Mouse (Mus musculus) layer of hippocampus, adult 9-10 months (tissue): Measurements from ENCODE around the gene Bex3.
"Not testable (repeated sequence)": the region's sequence is repeated elsewhere in the genome, so short reads cannot be mapped to it uniquely, and the experiment has no call there.

ENCODE experiments used
- DNase-seq: peaks from one replicate; pipeline ENCODE4 v3.0.0; 2022; ENCODE audit warnings: low spot score

Bex3 gene

GRCm38 (mm10) chrX:136269743-136270392 lies at the start of gene Bex3:
TSS of gene Bex3 (plus strand) at chrX:136270253.
- not testable (repeated sequence) for DNase-seq

DNA sequence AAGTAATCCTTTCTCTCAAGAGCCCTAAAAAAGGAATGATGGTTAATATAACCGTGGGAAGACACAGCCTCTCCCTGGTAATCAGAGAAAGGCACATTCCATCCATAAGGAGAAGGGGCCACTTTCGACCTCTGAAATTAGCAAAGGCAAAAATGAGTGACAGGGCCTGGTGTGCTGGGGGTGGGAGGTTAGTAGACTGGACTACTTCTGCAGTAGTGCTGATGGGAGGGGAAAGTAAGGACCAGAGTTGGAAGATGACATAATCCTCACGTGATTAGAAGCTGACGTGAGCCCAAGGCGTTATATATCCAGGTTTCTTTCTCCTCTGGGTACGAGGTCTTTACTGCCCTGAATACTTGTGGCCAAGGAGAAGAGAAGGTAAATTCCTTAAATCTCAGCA lies 46.3 kb upstream of the Bex3 start:
- no peak for DNase-seq

DNA sequence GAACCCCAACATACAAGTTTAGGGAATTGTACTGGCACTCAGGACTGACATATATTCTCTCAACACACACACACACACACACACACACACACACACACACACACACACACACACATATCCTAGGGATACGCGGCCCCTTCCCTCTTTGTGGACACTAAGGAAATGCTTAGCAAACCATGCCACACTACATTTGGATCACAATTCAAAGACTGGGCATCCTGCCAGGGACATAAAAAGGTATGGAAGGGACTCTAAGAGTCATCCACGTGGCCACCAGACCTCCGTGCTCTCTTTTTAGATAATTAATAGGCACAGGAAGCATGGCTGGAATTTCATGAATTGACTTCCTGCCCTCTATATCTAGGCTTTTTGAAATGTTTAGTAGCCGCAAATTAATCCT lies 42.3 kb upstream of the Bex3 start:
- DNase-seq, result no peak

DNA sequence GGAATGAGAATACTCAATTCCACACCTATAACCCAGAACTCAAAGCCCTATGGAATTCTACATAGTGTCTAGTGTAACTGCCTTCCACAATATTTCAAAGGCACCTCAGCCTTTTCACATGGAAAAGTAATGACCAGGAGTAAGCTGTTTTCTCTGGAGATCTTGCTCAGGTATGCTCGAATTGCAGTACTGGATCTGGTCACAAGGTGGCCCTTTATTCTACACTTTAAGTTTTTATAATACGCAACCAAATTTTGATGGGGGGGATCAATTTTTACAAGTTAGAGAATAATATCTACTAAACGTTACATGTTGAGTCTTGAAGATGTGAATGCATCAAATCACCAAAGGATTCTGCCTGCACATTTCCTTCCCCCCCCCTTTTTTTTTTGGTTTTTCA lies 31.9 kb upstream of the Bex3 start:
- DNase-seq, result peak; percentile 39

GRCm38 (mm10) chrX:136243181-136243580 lies 26.9 kb upstream of the Bex3 start:
- no peak for DNase-seq

DNA sequence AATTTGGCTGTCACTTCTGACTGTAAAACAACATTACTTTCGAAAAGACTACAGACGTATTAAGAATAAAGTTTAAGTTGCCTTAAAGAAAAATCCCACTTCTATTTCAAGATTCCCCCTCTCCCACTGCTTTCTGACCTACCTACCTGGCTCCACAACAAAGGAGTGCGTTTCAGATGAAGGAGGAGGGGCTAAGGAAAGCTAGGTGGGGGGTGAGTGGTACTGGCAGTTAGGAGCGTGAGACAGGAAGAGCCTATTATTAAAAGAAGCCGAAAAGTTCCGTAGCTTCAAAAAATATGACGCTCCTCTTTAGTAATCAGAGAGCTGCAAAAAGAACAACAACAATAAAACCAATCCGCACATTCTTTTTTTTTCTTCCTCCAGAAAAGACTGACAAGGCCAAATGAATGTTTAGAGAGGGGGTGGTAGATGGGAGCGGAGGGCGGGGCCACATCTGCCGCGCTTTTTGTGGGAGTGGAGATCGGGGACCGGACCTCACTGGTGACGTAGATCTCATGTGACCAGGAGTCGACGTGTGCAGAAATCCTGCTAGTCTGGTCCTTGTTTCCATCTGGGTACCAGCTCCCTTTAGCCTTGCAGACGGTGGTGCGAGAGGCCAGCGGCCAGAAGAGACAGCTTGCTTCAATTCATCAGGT lies 25.4 kb upstream of the Bex3 start, which contains the start of gene Tceal9:
Tceal9 (plus strand) TSS at position 506 of the 656 bp plus-strand sequence.
- peak; percentile 46 for DNase-seq

GRCm38 (mm10) chrX:136245521-136246071 lies 24.5 kb upstream of the Bex3 start:
- no peak for DNase-seq

- DNase-seq, result no peak
Observed at GRCm38 (mm10) chrX:136248811-136249210, 21.2 kb upstream of the Bex3 start.

DNA sequence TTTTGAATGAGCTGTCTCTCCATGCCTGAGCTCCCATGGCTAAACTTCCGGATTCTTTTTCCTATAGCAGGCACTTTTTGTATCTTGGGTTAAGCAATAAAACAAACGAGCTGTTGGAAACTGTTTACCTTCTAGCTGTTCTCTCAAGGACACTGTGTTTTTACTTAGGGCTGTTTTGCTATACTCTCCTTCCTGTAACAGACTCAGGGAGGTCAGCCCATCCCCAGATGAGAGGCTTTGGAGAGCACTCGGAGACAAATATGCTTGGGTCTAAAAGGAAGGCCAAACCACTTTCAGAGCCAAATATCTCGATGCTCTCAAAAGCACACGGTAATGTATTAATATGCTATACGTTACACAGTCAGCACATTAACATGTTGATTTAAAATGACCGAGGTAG lies 20.4 kb upstream of the Bex3 start:
- DNase-seq, result no peak

DNA sequence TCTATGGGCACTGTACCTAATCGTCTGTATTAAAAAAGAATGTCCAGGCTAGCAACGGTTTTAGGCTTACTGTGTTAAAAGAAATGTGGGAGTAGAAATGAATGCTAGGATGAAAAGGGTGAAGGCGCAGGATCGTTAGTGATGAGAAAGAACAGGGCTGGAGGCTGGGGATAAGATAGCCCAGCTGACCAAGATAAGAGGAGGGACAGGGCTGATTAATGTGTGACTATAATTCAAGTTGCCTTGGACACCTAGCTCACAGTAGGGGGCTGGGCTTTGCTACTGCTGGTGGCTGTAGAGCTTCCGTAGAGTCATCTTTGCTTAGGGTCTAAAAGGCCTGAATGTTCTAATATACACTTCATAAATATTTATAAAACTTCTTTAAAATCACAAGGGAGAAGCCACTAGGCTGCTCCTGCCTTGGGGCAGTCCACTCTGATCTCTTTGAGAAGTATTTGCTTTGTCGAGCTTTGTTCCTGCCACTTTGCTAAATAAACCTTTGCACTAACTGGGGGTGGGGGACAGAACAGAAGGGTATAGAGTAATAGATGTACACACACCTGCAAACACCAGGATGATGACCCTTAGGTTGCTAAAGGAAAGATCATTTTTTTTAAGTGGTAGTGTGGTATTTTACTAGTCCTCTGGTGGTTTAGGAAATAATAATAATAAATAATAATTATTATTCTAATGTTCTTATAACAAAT lies 17.9 kb upstream of the Bex3 start:
- no peak for DNase-seq

DNA sequence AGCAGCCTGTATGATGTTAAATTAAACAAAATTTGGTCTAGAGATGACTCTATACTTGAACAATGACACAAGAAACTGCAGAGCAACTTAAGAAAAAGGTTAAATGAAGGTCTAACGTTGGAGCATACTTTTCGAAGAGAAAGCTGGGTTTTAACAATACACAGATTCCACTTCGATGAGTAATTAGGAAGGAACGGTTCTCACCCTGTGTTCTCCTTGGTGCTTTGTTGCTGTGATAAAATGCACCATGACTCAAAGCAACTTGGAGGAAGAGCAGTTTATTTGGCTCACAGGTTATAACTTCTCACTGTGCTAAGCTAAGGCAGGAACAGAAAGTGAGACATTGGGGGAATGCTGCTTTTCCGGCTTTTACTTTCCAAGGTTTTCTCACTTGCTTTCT lies 2.3 kb upstream of the Bex3 start:
- no peak for DNase-seq

DNA sequence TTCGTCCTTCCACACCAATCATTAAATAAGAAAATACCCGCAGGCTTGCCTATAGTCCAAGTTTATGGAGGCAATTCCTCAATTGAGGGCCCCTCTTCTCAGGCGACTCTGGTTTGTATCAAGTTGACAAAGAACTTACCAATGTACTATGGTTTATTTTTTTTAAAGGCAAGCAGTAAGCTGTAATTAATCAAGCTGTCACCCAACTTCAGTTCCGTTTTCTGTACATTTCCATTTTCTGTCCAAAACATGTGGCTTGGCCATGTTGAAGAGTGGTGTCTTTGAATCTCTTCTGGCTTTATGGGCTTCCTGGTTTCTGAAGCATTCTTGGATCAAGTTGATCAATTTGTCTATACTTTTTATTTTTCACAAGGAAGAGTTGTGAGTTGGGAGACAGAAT lies 1.9 kb upstream of the Bex3 start:
- no peak for DNase-seq

DNA sequence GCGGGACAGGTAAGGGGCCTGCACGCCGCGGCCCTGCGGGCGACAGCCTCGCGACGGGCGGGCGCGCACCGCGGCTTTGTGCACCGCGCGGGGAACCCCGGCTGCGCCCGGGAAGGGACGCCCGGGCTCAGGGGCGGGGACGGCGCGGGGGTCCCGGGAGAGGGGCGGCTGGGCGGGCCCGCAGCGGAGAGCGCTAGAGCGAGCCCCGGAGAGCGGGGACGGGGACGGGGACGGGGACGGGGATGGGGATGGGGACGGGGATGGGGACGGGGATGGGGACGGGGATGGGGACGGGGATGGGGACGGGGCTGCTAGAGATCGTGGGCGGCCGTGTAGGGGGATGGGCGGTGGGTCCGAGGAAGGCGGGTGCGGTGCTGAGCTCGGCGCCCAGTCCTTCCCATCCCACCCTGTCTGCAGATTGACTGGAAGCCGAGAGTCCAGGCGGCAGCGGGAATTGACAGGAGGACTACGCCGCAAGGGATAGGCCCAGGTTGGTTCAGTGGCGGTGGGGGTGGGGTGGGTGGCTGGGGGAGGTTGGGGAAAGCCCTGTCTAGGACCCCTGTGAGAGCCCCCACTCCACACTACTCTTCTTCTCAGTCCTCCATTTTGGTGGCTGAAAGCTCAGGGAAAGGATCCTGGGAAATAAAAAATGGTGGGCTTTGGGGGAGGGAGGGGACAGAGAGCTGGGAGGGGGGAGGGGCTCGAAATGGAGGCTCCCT lies 499 bp downstream of the Bex3 start:
- not testable (repeated sequence) for DNase-seq

DNA sequence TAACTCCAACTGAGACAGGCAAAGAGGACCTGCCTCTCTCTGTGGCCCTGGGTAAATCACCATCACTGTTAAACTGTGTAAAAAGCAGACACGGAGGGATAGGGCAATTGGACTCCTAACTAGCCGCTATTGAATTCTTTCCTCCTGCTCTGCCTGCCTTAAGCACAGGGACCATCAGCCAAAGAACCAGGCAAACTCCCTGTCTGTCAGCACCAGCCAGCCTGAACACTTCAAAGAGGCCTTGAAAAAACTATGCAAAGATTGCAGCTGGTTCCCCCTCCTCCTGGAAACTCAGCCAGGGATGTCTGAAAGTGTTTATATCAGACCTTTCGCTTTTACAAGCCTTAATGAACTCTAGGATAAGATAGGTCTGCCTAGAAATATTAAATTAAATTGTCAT lies 4.5 kb downstream of the Bex3 start:
- DNase-seq, result no peak

- DNase-seq, result no peak
Observed at GRCm38 (mm10) chrX:136275386-136275785, 5.3 kb downstream of the Bex3 start.

DNA sequence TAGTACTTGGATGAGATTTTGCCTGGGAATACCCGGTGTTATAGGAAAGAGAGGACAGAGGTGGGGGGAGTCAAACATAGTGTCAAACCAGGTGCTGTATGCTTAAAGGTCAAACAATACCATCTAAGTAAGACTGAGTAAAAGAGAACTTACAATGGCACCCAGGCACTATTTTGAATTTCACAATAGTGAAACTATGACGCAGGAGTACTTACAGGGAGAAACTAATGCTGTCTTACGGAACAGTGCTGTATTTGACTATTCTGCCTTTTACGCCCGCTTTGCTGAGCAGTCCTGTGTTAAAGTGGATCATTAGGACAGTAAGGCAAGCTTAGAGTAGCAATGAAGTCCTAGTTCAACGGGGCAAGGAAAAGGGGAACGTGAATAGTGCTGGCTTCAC lies 7.5 kb downstream of the Bex3 start:
- no peak for DNase-seq

DNA sequence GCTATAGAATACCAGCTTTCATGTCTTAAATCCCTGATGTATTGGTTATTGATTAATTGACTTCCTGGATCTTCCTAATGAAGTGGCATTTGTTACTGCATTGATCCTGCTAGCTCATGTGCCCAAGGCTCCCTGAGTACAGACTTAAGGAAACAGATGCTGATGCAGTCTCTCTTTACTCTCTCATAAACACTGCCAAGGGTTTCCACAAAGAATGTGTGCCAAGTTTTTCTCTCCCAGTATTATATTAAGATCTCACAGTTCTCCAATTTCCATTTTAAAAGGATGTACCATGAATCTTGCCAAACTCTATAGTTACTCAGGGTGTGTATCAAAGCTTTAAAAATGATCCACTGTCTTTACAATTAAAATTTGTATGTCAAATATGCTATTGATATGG lies 8.3 kb downstream of the Bex3 start:
- no peak for DNase-seq

GRCm38 (mm10) chrX:136279410-136279809 lies 9.4 kb downstream of the Bex3 start:
- no peak for DNase-seq

- DNase-seq, result peak; percentile 26
Observed at GRCm38 (mm10) chrX:136290817-136291281, 20.8 kb downstream of the Bex3 start.

- DNase-seq, result no peak
Observed at GRCm38 (mm10) chrX:136304295-136304694, 34.2 kb downstream of the Bex3 start.

DNA sequence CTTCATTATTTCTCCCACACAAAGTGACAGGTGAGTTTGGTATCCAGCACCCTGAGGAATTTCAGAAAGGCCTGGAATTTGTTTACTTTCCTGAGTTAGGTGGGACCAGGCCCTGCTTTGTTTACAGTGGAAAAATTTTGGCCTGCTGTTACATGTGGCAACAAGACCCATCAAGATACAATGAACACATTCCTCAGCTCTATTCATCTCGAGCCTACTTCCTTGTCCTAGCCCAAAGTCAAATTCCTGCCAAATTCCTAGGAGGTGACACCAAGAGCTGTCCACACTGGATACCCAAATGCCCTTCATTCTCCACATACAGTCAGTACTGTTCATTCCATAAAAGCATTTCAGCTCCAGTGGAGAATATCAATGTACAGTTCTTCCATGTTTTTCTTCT lies 36.1 kb downstream of the Bex3 start:
- no peak for DNase-seq

DNA sequence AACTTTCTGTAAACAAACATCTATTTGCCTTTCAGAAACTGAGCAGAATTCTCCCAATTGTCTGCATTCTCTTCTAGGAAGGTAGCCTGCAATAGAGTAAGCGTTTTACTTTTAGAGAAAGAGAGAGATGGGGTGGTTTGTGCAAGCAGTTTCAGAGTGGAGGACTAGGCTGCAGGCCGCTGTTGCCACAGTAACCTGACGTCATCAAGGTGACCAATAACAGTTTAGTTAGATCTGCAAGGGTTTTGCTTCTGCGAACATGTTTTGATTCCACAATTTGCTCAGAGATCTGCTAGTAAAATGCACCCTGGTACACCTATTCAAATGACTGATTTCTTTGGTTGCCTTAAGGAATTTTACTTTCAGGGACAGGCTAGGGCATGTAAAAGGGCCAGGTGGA lies 43.2 kb downstream of the Bex3 start:
- no peak for DNase-seq
